Mouse (Mus musculus): ENCODE measurements around the gene Marveld1. TPM values are rescaled to one million over a fixed set of nuclear protein-coding genes. Genes with fewer than 3 reads are reported as not detected.

Marveld1 gene
- polyA plus RNA-seq, 1 experiment from 2014 or later, result 7.3 TPM

DNA sequence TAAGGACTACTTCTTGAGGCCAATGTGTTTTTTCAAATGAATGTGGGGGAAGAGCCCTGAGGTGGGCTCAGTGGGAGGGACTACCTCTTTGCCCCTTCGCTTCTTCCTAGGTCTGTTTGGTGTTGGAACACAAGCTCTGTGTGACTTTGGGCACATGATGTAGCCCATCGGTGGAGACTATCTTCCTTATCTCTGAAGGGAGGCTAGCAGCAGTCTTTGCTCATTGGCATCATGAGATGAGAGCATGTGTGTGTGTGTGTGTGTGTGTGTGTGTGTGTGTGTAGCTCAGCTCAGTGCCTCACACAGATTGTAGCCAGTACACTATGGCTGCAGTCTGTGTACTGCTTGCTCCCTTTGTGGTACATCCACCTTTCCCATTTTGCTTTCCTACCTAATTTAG lies 30.3 kb downstream of the Marveld1 start:
- ATAC-seq (replicated peaks; ENCODE audit: extremely low read depth, insufficient read depth, low FRiP score), result no peak
- no peaks in the 10 kb centered on the region for H3K9me3 ChIP-seq (replicated peaks; ENCODE audit: control insufficient read depth, low read length)
- no peaks in the 10 kb centered on the region for H3K27me3 ChIP-seq (ENCODE audit: control insufficient read depth, insufficient read depth, low read length)
- WGBS, result 66% methylated on average over 2 of the region's 2 CpGs
- peaks cover 2% of the 10 kb centered on the region; the same call in 1 of the 2 replicates for H3K36me3 ChIP-seq (ENCODE audit: control insufficient read depth, insufficient read depth)
- H3K27ac ChIP-seq (ENCODE audit: low read length), result no peak overlapping the region
- no peak overlapping the region for H3K9ac ChIP-seq (ENCODE audit: low read length)
- H3K4me2 ChIP-seq (ENCODE audit: low read depth, low read length), result no peak overlapping the region
- no peaks in the 10 kb centered on the region for H3K4me1 ChIP-seq (ENCODE audit: control insufficient read depth, insufficient read depth, low read length)
- H3K4me3 ChIP-seq (ENCODE audit: low read length), result no peak overlapping the region

DNA sequence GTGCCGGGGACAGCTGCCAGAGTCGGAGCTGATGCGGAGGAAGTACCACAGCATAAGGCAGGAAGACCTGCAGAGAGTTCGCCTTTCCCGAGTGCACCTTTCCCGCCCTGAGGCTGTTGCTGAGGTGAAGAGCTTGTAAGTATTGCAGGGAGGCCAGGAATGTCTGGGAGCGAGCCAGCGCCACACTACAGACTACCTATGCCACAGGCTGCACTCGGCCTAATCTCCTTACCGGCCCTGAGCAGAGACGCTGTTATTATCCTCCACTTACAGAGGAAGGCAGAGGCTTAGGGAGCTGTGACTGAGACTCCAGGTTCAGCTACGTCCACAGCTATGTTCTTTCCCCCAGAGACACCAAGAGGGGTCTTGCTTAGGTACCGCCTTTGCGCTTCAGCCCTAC lies 32.2 kb downstream of the Marveld1 start:
- Histone ChIP-seq H3K4me2 (ENCODE audit: low read depth, low read length) (no peak overlapping the region), H3K9me3 (replicated peaks; ENCODE audit: control insufficient read depth, low read length) (no peaks in the 10 kb centered on the region), H3K36me3 (ENCODE audit: control insufficient read depth, insufficient read depth) (peaks cover 7% of the 10 kb centered on the region; the same call in 1 of the 2 replicates), H3K4me1 (ENCODE audit: control insufficient read depth, insufficient read depth, low read length) (no peaks in the 10 kb centered on the region), H3K4me3 (ENCODE audit: low read length) (no peak overlapping the region), H3K27ac (ENCODE audit: low read length) (no peak overlapping the region), H3K27me3 (ENCODE audit: control insufficient read depth, insufficient read depth, low read length) (no peaks in the 10 kb centered on the region), H3K9ac (ENCODE audit: low read length) (no peak overlapping the region)
- 80% methylated on average over 14 of the region's 14 CpGs for WGBS
- ATAC-seq (replicated peaks; ENCODE audit: extremely low read depth, insufficient read depth, low FRiP score), result no peak

DNA sequence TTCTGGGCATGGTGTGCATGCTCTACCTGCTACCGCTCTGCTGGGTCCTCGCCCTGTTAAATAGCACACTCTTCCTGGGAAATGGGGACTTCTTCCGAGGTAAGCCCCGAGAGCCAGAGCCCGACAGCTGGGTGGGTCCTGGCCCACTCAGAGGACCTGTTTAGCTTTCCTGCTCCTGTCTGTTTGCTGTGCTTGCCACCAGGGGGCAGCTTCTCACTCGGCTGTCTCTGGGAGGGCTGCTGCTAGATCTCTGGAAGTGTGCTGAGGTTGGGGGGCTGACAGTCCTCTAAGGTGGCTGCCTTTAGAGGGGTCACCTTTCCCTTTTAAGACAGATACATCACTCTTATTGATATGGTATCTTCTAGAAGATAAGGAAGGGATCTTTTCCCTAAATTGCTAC lies 35.5 kb downstream of the Marveld1 start:
- Histone ChIP-seq H3K27ac (ENCODE audit: low read length) (no peak overlapping the region), H3K27me3 (ENCODE audit: control insufficient read depth, insufficient read depth, low read length) (no peaks in the 10 kb centered on the region), H3K9me3 (replicated peaks; ENCODE audit: control insufficient read depth, low read length) (no peaks in the 10 kb centered on the region), H3K36me3 (ENCODE audit: control insufficient read depth, insufficient read depth) (peaks cover 7% of the 10 kb centered on the region; the same call in 1 of the 2 replicates), H3K4me2 (ENCODE audit: low read depth, low read length) (no peak overlapping the region), H3K4me3 (ENCODE audit: low read length) (no peak overlapping the region), H3K4me1 (ENCODE audit: control insufficient read depth, insufficient read depth, low read length) (no peaks in the 10 kb centered on the region), H3K9ac (ENCODE audit: low read length) (no peak overlapping the region)
- ATAC-seq (replicated peaks; ENCODE audit: extremely low read depth, insufficient read depth, low FRiP score), result no peak
- WGBS, result 53% methylated on average over 6 of the region's 6 CpGs

DNA sequence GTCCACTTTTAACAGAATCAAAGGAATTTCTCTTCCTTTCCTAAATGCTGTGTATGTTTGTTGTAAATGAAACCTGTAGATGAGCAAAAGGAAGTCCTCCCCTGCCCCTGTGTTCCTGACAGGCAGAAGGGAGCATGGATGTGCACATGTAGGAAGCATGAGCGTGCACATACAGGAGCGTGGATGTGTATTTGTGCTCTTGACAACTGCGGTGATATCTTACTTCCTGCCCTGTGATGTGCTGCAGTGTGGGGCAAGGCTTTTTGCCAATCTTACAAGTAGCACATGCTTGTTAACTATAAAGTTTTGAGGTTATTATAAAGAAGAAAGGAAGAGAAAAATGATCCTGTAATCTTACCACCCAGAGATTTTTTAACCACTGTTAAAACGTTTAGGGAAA lies 42.5 kb downstream of the Marveld1 start:
- H3K27ac ChIP-seq (ENCODE audit: low read length), result no peak overlapping the region
- H3K9me3 ChIP-seq (replicated peaks; ENCODE audit: control insufficient read depth, low read length), result no peaks in the 10 kb centered on the region
- H3K27me3 ChIP-seq (ENCODE audit: control insufficient read depth, insufficient read depth, low read length), result no peaks in the 10 kb centered on the region
- no peak overlapping the region for H3K9ac ChIP-seq (ENCODE audit: low read length)
- H3K4me3 ChIP-seq (ENCODE audit: low read length), result no peak overlapping the region
- H3K36me3 ChIP-seq (ENCODE audit: control insufficient read depth, insufficient read depth), result peaks cover 7% of the 10 kb centered on the region; the same call in 1 of the 2 replicates
- no peak for ATAC-seq (replicated peaks; ENCODE audit: extremely low read depth, insufficient read depth, low FRiP score)
- WGBS, result 67% methylated on average over 4 of the region's 4 CpGs
- H3K4me1 ChIP-seq (ENCODE audit: control insufficient read depth, insufficient read depth, low read length), result peaks cover 3% of the 10 kb centered on the region
- H3K4me2 ChIP-seq (ENCODE audit: low read depth, low read length), result no peak overlapping the region

DNA sequence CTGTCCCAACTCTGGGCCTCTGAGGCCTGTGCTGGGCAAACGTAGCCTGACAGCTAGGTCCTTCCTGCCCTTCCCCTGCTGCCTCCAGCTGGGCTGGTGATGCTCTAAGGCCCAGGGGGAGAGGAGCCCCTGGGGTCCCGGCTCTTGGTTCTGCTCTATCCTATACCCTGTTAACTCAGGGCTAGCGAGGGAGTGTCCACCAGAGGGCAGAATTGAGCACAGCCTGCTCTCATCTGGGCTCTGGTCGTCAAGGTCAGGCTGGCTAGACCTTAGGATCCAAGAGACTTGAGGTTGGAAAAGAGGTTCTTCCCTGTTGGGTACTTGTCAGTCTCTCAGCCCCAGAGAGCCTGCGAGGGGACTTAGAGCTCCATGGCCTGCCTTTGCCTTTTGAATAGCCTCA lies 43.3 kb downstream of the Marveld1 start:
- 24% methylated on average over 5 of the region's 5 CpGs for whole genome bisulfite sequencing
- 0 out of 2 replicates have a peak, but pooled peaks have one; percentile 64 for ATAC-seq (replicated peaks; ENCODE audit: extremely low read depth, insufficient read depth, low FRiP score)

DNA sequence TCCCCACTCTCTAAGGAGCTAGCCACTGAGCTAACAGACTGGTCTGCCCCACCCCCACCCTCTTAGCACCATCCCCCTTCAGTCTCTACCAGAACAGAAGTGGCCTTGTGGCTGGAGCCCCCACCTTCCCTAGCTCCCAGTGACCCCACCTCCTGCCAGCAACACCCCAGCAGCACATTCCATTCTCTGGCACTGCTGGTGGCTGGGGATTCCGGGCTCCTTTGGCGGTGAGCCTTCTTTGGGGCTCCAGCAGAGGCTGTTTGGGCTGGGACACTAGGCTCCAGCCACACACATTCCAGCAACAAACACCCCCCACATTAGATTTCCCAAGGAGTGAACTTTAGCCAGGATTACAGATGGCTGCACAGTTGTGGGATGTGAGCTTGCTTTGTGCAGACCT lies 46.1 kb downstream of the Marveld1 start:
- Histone ChIP-seq H3K36me3 (ENCODE audit: control insufficient read depth, insufficient read depth) (peaks cover 7% of the 10 kb centered on the region; the same call in 1 of the 2 replicates), H3K4me3 (ENCODE audit: low read length) (no peak overlapping the region), H3K4me1 (ENCODE audit: control insufficient read depth, insufficient read depth, low read length) (peaks cover 3% of the 10 kb centered on the region), H3K9me3 (replicated peaks; ENCODE audit: control insufficient read depth, low read length) (no peaks in the 10 kb centered on the region), H3K4me2 (ENCODE audit: low read depth, low read length) (no peak overlapping the region), H3K9ac (ENCODE audit: low read length) (no peak overlapping the region), H3K27ac (ENCODE audit: low read length) (no peak overlapping the region), H3K27me3 (ENCODE audit: control insufficient read depth, insufficient read depth, low read length) (peaks cover 1% of the 10 kb centered on the region; the same call in 1 of the 2 replicates)
- no peak for ATAC-seq (replicated peaks; ENCODE audit: extremely low read depth, insufficient read depth, low FRiP score)
- 61% methylated on average over 2 of the region's 2 CpGs for WGBS

More for the DNA sequence above, 43.3 kb downstream of the Marveld1 start:
- Histone ChIP-seq H3K36me3 (ENCODE audit: control insufficient read depth, insufficient read depth) (peaks cover 7% of the 10 kb centered on the region; the same call in 1 of the 2 replicates), H3K27me3 (ENCODE audit: control insufficient read depth, insufficient read depth, low read length) (no peaks in the 10 kb centered on the region), H3K4me3 (ENCODE audit: low read length) (no peak overlapping the region), H3K9ac (ENCODE audit: low read length) (no peak overlapping the region), H3K9me3 (replicated peaks; ENCODE audit: control insufficient read depth, low read length) (no peaks in the 10 kb centered on the region), H3K4me1 (ENCODE audit: control insufficient read depth, insufficient read depth, low read length) (peaks cover 3% of the 10 kb centered on the region), H3K4me2 (ENCODE audit: low read depth, low read length) (no peak overlapping the region), H3K27ac (ENCODE audit: low read length) (no peak overlapping the region)

DNA sequence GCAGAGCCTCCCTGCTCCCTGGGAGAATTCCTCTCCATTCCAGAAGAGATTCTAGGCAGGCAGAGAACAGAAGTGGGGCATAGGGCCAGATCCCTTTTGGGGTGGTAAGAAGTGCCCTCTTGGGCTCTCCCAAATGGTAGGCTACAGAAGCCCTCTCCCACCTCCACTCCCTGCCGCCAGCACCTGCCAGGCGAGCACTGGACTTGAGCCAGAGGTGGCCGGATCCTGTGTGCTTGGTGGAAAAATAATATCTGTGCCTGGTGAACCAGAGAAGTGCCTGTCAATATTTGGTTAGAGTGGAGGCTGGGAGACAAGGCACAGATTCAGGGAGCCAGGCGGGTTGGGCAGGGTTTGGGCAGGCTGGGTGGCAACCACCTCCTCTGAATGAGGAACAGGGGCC lies 49.2 kb downstream of the Marveld1 start:
- WGBS, result 78% methylated on average over 4 of the region's 4 CpGs
- H3K4me2 ChIP-seq (ENCODE audit: low read depth, low read length), result no peak overlapping the region
- H3K27me3 ChIP-seq (ENCODE audit: control insufficient read depth, insufficient read depth, low read length), result peaks cover 32% of the 10 kb centered on the region
- H3K4me3 ChIP-seq (ENCODE audit: low read length), result no peak overlapping the region
- H3K4me1 ChIP-seq (ENCODE audit: control insufficient read depth, insufficient read depth, low read length), result peaks cover 5% of the 10 kb centered on the region
- ATAC-seq (replicated peaks; ENCODE audit: extremely low read depth, insufficient read depth, low FRiP score), result no peak
- no peaks in the 10 kb centered on the region for H3K9me3 ChIP-seq (replicated peaks; ENCODE audit: control insufficient read depth, low read length)
- H3K36me3 ChIP-seq (ENCODE audit: control insufficient read depth, insufficient read depth), result peaks cover 2% of the 10 kb centered on the region; the same call in 1 of the 2 replicates
- H3K9ac ChIP-seq (ENCODE audit: low read length), result no peak overlapping the region
- H3K27ac ChIP-seq (ENCODE audit: low read length), result no peak overlapping the region

- H3K27ac ChIP-seq (ENCODE audit: low read length), result no peak overlapping the region
- 61% methylated on average over 4 of the region's 4 CpGs for WGBS
Measured at GRCm38 (mm10) chr19:42197066-42197465, 49.9 kb downstream of the Marveld1 start.

GRCm38 (mm10) chr19:42198026-42198425 lies 50.8 kb downstream of the Marveld1 start:
- no peak overlapping the region for H3K4me2 ChIP-seq (ENCODE audit: low read depth, low read length)
- no peaks in the 10 kb centered on the region for H3K9me3 ChIP-seq (replicated peaks; ENCODE audit: control insufficient read depth, low read length)
- H3K36me3 ChIP-seq (ENCODE audit: control insufficient read depth, insufficient read depth), result no peaks in the 10 kb centered on the region
- H3K9ac ChIP-seq (ENCODE audit: low read length), result no peak overlapping the region
- 48% methylated on average over 11 of the region's 11 CpGs for WGBS
- H3K4me1 ChIP-seq (ENCODE audit: control insufficient read depth, insufficient read depth, low read length), result peaks cover 8% of the 10 kb centered on the region
- no peak for ATAC-seq (replicated peaks; ENCODE audit: extremely low read depth, insufficient read depth, low FRiP score)
- no peak overlapping the region for H3K27ac ChIP-seq (ENCODE audit: low read length)
- H3K4me3 ChIP-seq (ENCODE audit: low read length), result no peak overlapping the region
- peaks cover 48% of the 10 kb centered on the region for H3K27me3 ChIP-seq (ENCODE audit: control insufficient read depth, insufficient read depth, low read length)

More at GRCm38 (mm10) chr19:42197066-42197465, 49.9 kb downstream of the Marveld1 start:
- no peaks in the 10 kb centered on the region for H3K9me3 ChIP-seq (replicated peaks; ENCODE audit: control insufficient read depth, low read length)
- ATAC-seq (replicated peaks; ENCODE audit: extremely low read depth, insufficient read depth, low FRiP score), result no peak
- no peak overlapping the region for H3K9ac ChIP-seq (ENCODE audit: low read length)
- H3K4me2 ChIP-seq (ENCODE audit: low read depth, low read length), result no peak overlapping the region
- no peaks in the 10 kb centered on the region for H3K36me3 ChIP-seq (ENCODE audit: control insufficient read depth, insufficient read depth)
- H3K27me3 ChIP-seq (ENCODE audit: control insufficient read depth, insufficient read depth, low read length), result peaks cover 39% of the 10 kb centered on the region
- peaks cover 8% of the 10 kb centered on the region for H3K4me1 ChIP-seq (ENCODE audit: control insufficient read depth, insufficient read depth, low read length)
- no peak overlapping the region for H3K4me3 ChIP-seq (ENCODE audit: low read length)

Measured in heart, embryonic 16.5 days (tissue).